Mouse (Mus musculus) brain, embryonic 14.5 days (tissue): ENCODE results near the gene Fam189a1.

Experiments
- CTCF ChIP-seq: fragments of 200-500 bp; IDR thresholded peaks from 2 replicates; pipeline ENCODE4 v1.5.1; 2012; ENCODE audit warnings: inconsistent platforms, mild to moderate bottlenecking, moderate library complexity, borderline replicate concordance; ENCODE audit not compliant: insufficient read depth, insufficient read length; ENCODE audit errors: extremely low read depth
- POLR2A ChIP-seq: fragments of 200-500 bp; IDR thresholded peaks from 2 replicates; pipeline ENCODE4 v1.6.1; 2012; ENCODE audit warnings: mild to moderate bottlenecking, inconsistent platforms, borderline replicate concordance; ENCODE audit not compliant: poor library complexity, insufficient read depth, insufficient read length, severe bottlenecking; ENCODE audit errors: extremely low read depth

GRCm38 (mm10) chr7:64723313-64723712 is 433.1 kb downstream of the Fam189a1 start:
- TF ChIP-seq CTCF (no peak), POLR2A (no peak)
